Mouse (Mus musculus) G1E (cell line): ENCODE measurements around the gene Bahcc1.

Experiments used
- CTCF ChIP-seq: IDR thresholded peaks from 2 replicates; pipeline ENCODE4 v1.5.1; 2012; ENCODE audit warnings: low read depth, low read length, inconsistent platforms, mixed read lengths
- GATA1 ChIP-seq: IDR thresholded peaks from 2 replicates; pipeline ENCODE4 v1.6.1; 2012; ENCODE audit warnings: borderline replicate concordance, low read length, inconsistent platforms, mixed read lengths
- GATA2 ChIP-seq: IDR thresholded peaks from 2 replicates; pipeline ENCODE4 v1.6.1; 2012; ENCODE audit warnings: low read depth, low read length, inconsistent platforms, borderline replicate concordance
- TAL1 ChIP-seq: conservative IDR thresholded peaks from 2 replicates; pipeline ENCODE4 v1.6.1; 2012; ENCODE audit warnings: low read depth, low read length, inconsistent platforms, mixed read lengths

GRCm38 (mm10) chr11:120227571-120228051 is 5.1 kb upstream of the Bahcc1 start:
- TF ChIP-seq CTCF (no peak), GATA1 (no peak), TAL1 (no peak), GATA2 (no peak)
